Mouse (Mus musculus) CH12.LX (cell line): ENCODE measurements around the gene Erlec1. TPM values are rescaled to one million over a fixed set of nuclear protein-coding genes. Genes with fewer than 3 reads are reported as not detected.

Source experiments
- DNase-seq: peaks from one replicate; pipeline ENCODE4 v3.0.0-alpha.2; 2013; ENCODE audit errors: extremely low read depth
- H3K27ac ChIP-seq: 2 replicates; pipeline ENCODE4 v1.5.1; 2012; ENCODE audit warnings: low read depth, mild to moderate bottlenecking, control low read depth, moderate library complexity; ENCODE audit not compliant: insufficient read depth
- H3K27me3 ChIP-seq: replicated peaks from 2 replicates; pipeline ENCODE3; 2012; ENCODE audit warnings: inconsistent platforms
- H3K36me3 ChIP-seq, 2 experiments: replicated peaks in 1 of 2; 2 replicates each; pipeline versions ENCODE3 to v1.6.1; 2012; ENCODE audit warnings: inconsistent platforms in 1 of 2, low read length in 1 of 2, mild to moderate bottlenecking in 1 of 2, mixed read lengths in 1 of 2, moderate library complexity in 1 of 2; ENCODE audit not compliant: control insufficient read depth in 1 of 2, insufficient read depth in 1 of 2
- H3K4me1 ChIP-seq, 2 experiments: 2 replicates each; pipeline ENCODE4 v1.6.1; 2012; ENCODE audit warnings: inconsistent platforms in 1 of 2, moderate library complexity in 1 of 2; ENCODE audit not compliant: insufficient read depth in 2 of 2, control insufficient read depth in 1 of 2
- H3K4me2 ChIP-seq: 2 replicates; pipeline ENCODE4 v1.6.1; 2012; ENCODE audit warnings: low read depth, mild to moderate bottlenecking, control low read depth; ENCODE audit not compliant: poor library complexity, insufficient read depth, severe bottlenecking
- H3K4me3 ChIP-seq, 3 experiments: fragments of 150-350 bp in 1 of 3; sonication (generic) in 1 of 3; replicated peaks in 1 of 3; 2 replicates each; pipeline versions ENCODE3 to v1.5.1; 2011 to 2012; ENCODE audit warnings: low read depth in 2 of 3, low read length in 2 of 3, mild to moderate bottlenecking in 2 of 3, moderate library complexity in 2 of 3, control low read depth in 1 of 3, improper control_type of control experiment in 1 of 3, inconsistent platforms in 1 of 3, mixed read lengths in 1 of 3; ENCODE audit not compliant: poor library complexity in 1 of 3
- H3K79me2 ChIP-seq: replicated peaks from 2 replicates; pipeline ENCODE4 v1.6.1; 2012; ENCODE audit warnings: mild to moderate bottlenecking, moderate library complexity; ENCODE audit not compliant: control insufficient read depth, poor library complexity, insufficient read depth, severe bottlenecking; ENCODE audit errors: extremely low read depth
- H3K9ac ChIP-seq: 2 replicates; pipeline ENCODE4 v1.6.1; 2012; ENCODE audit warnings: low read depth, mild to moderate bottlenecking, control low read depth, moderate library complexity; ENCODE audit not compliant: insufficient read depth
- H3K9me3 ChIP-seq: replicated peaks from 2 replicates; pipeline ENCODE3; 2012; ENCODE audit warnings: low read length, inconsistent platforms, mixed read lengths
- CHD2 ChIP-seq: IDR thresholded peaks from 2 replicates; pipeline ENCODE4 v1.6.1; 2011; ENCODE audit warnings: low read length, improper control_type of control experiment
- E2F4 ChIP-seq: IDR thresholded peaks from 2 replicates; pipeline ENCODE4 v1.6.1; 2011; ENCODE audit warnings: low read depth, low read length, improper control_type of control experiment; ENCODE audit not compliant: insufficient replicate concordance
- EP300 ChIP-seq: IDR thresholded peaks from 2 replicates; pipeline ENCODE4 v1.6.1; 2011; ENCODE audit warnings: low read length, improper control_type of control experiment
- GABPA ChIP-seq: IDR thresholded peaks from 2 replicates; pipeline ENCODE4 v1.6.1; 2012; ENCODE audit warnings: low read depth, low read length, improper control_type of control experiment, inconsistent platforms; ENCODE audit not compliant: insufficient replicate concordance
- JUN ChIP-seq: IDR thresholded peaks from 2 replicates; pipeline ENCODE4 v1.6.1; 2011; ENCODE audit warnings: low read depth, mild to moderate bottlenecking, low read length, improper control_type of control experiment, moderate library complexity; ENCODE audit not compliant: insufficient read depth
- JUND ChIP-seq: conservative IDR thresholded peaks from 2 replicates; pipeline ENCODE4 v1.6.1; 2011; ENCODE audit warnings: low read depth, low read length, improper control_type of control experiment
- KAT2A ChIP-seq: IDR thresholded peaks from 2 replicates; pipeline ENCODE4 v1.6.1; 2012; ENCODE audit warnings: low read length, improper control_type of control experiment, inconsistent platforms; ENCODE audit not compliant: insufficient replicate concordance
- MAZ ChIP-seq: IDR thresholded peaks from 2 replicates; pipeline ENCODE4 v1.6.1; 2012; ENCODE audit warnings: low read depth, mild to moderate bottlenecking, inconsistent platforms, low read length, improper control_type of control experiment, moderate library complexity
- MEF2A ChIP-seq: IDR thresholded peaks from 2 replicates; pipeline ENCODE4 v1.6.1; 2014; ENCODE audit warnings: low read depth, mild to moderate bottlenecking, inconsistent platforms, low read length, improper control_type of control experiment, borderline replicate concordance
- MYC ChIP-seq: IDR thresholded peaks from 2 replicates; pipeline ENCODE4 v1.6.1; 2011; ENCODE audit warnings: low read depth, mild to moderate bottlenecking, improper control_type of control experiment, low read length
- NELFE ChIP-seq: IDR thresholded peaks from 2 replicates; pipeline ENCODE4 v1.6.1; 2011; ENCODE audit warnings: low read depth, low read length, improper control_type of control experiment
- NRF1 ChIP-seq: IDR thresholded peaks from 2 replicates; pipeline ENCODE4 v1.6.1; 2014; ENCODE audit warnings: low read depth, mild to moderate bottlenecking, inconsistent platforms, low read length, improper control_type of control experiment, moderate library complexity
- PAX5 ChIP-seq: IDR thresholded peaks from 2 replicates; pipeline ENCODE4 v1.6.1; 2012; ENCODE audit warnings: low read length, inconsistent platforms, mixed read lengths
- POLR2A ChIP-seq: IDR thresholded peaks from 2 replicates; pipeline ENCODE4 v1.6.1; 2011; ENCODE audit warnings: low read depth, mild to moderate bottlenecking, improper control_type of control experiment, low read length
- SIN3A ChIP-seq: IDR thresholded peaks from 2 replicates; pipeline ENCODE4 v1.6.1; 2012; ENCODE audit warnings: low read length, improper control_type of control experiment, inconsistent platforms
- SMC3 ChIP-seq: IDR thresholded peaks from 2 replicates; pipeline ENCODE4 v1.6.1; 2011; ENCODE audit warnings: low read depth, low read length, improper control_type of control experiment
- ZKSCAN1 ChIP-seq: IDR thresholded peaks from 2 replicates; pipeline ENCODE4 v1.6.1; 2012; ENCODE audit warnings: low read depth, inconsistent platforms, low read length, improper control_type of control experiment, borderline replicate concordance
- ZNF384 ChIP-seq: IDR thresholded peaks from 2 replicates; pipeline ENCODE4 v1.6.1; 2012; ENCODE audit warnings: low read depth, low read length, improper control_type of control experiment, inconsistent platforms
- dilution Hi-C: fragments of 300-500 bp; cut with MboI; formaldehyde crosslinking; loops from 2 replicates; pipeline ENCODE4 v1.14.3; 2020; ENCODE audit warnings: low sequenced_read_pairs; ENCODE audit not compliant: extremely low pct_unique_long_range_greater_than_20kb, extremely low pct_ligation_motif_present
- in situ Hi-C: fragments of 300-500 bp; cut with MboI; formaldehyde crosslinking; loops from 3 replicates; pipeline ENCODE4 v1.14.3; 2019; ENCODE audit warnings: low sequenced_read_pairs, low pct_ligation_motif_present, low pct_unique_long_range_greater_than_20kb, mixed read lengths
- polyA plus RNA-seq: library from polyadenylated mRNA; unstranded; fragments of >175 nt; gene quantifications from 2 replicates; pipeline ENCODE4 v1.2.1, GENCODE M21; 2012; ENCODE audit warnings: low read depth; ENCODE audit not compliant: insufficient read length
- total RNA-seq, 2 experiments: library from RNA; depleted of rRNA; stranded (reverse); fragments of 300-350 nt in 1 of 2; fragments of >200 nt in 1 of 2; gene quantifications; 2 replicates each; pipeline ENCODE4 v1.2.3; 2012 to 2014

Gene Erlec1
- total and polyA plus RNA-seq, 3 experiments = 16.7 to 52.3 (median 24.5) TPM

DNA sequence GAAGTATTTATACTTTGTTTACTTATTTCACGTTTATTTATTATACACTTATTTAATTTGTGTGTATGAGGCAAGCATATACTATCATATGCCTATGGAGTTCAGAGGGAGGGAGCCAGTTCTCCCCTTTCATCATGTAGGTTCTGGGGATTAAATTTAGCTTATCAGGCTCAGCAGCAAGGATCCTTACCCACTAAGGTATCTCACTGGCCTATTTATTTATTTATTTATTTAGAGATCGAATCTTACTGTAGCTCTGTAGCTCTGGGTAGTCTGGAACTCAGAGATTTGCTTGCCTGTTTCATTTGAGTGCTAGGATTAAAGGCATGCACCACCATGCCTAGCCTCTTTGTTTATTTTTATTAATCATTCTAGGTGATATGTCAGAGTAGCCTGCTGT, 44.6 kb upstream of the Erlec1 start (continued):
- no peak for TF ChIP-seq GABPA

DNA sequence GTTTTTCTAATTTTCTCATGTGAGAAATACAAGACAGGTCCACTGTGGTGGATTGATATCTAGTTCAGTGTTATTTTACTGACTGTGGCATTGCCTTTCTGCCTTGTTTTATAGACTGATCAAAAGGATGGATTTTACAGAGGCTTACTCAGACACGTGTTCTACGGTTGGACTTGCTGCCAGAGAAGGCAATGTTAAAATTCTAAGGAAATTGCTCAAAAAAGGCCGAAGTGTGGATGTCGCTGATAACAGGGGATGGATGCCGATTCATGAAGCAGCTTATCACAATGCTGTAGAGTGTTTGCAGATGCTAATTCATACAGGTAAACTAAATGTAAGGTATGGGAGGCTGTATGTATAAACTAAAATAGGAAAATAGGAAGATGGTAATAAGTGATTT, 44.1 kb upstream of the Erlec1 start:
- no peak for DNase-seq
- Histone ChIP-seq H3K9ac (no peak overlapping the region), H3K27me3 (no peaks in the 10 kb centered on the region), H3K27ac (no peak overlapping the region), H3K79me2 (no peaks in the 10 kb centered on the region; the same call in 1 of the 2 replicates), H3K4me1 (peaks cover 3 to 24% of the 10 kb centered on the region in 2 experiments; a peak in 3 of 4 replicates), H3K9me3 (no peaks in the 10 kb centered on the region), H3K4me3 (no peak overlapping the region), H3K4me2 (no peak overlapping the region), H3K36me3 (peaks cover 3 to 11% of the 10 kb centered on the region in 2 experiments)
- in situ Hi-C loops = no loop called here
- dilution Hi-C loops = no loop called here
- no peak for TF ChIP-seq SIN3A
- TF ChIP-seq NELFE = no peak
- TF ChIP-seq CHD2 = no peak
- no peak for TF ChIP-seq POLR2A
- no peak for TF ChIP-seq NRF1
- no peak for TF ChIP-seq GABPA
- no peak for TF ChIP-seq SMC3
- TF ChIP-seq ZNF384 = no peak
- TF ChIP-seq ZKSCAN1 = no peak
- TF ChIP-seq PAX5 = no peak
- no peak for TF ChIP-seq MAZ
- no peak for TF ChIP-seq MYC

DNA sequence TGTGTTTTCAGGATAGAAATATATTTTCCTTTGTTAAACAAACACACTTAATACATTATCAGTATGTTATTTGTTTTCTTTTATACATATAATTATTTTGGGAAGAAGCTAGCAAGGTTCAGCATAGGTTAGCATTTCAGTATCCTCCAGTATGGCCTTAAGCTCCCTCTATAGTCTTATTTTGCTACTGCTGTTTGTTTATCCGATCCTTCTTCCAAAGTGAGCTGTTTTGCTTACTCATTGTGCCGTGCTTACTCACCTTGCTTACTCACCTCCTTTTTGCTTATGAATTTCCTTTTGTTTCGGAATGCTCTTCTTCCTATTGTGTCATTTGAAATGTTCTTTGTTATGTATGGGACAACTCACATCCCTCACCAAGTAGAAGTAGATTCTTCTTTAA, 42.5 kb upstream of the Erlec1 start:
- no peaks in the 10 kb centered on the region for H3K27me3 ChIP-seq
- H3K4me3 ChIP-seq = no peak overlapping the region
- no peak overlapping the region for H3K27ac ChIP-seq
- dilution Hi-C loops = no loop called here
- H3K36me3 ChIP-seq = peaks cover 3 to 10% of the 10 kb centered on the region in 2 experiments
- no peak for DNase-seq
- H3K79me2 ChIP-seq = no peaks in the 10 kb centered on the region; the same call in 1 of the 2 replicates
- H3K4me2 ChIP-seq = no peak overlapping the region
- H3K9me3 ChIP-seq = no peaks in the 10 kb centered on the region
- TF ChIP-seq KAT2A (no peak), JUND (no peak), SMC3 (no peak), NELFE (no peak), POLR2A (no peak), JUN (no peak), MEF2A (no peak), E2F4 (no peak), EP300 (no peak), CHD2 (no peak)
- TF ChIP-seq, all 38 proteins: peak for 0
- in situ Hi-C loops = no loop called here
- Histone ChIP-seq H3K9ac (no peak overlapping the region), H3K4me1 (peaks cover 3 to 21% of the 10 kb centered on the region in 2 experiments; a peak in 3 of 4 replicates)
